Mouse (Mus musculus) liver, postnatal 0 days (tissue): ENCODE results near the gene Ccdc110. TPM values are rescaled to one million over a fixed set of nuclear protein-coding genes. Genes with fewer than 3 reads are reported as not detected.

Source experiments
- ATAC-seq: fragments of 200-750 bp; cut with Nextera tagmentation; 2 replicates; pipeline ENCODE4 v1.8.0; 2017; ENCODE audit warnings: mild to moderate bottlenecking, moderate library complexity
- DNase-seq: peaks from one replicate; pipeline ENCODE4 v3.0.0-alpha.2; 2016
- H3K27ac ChIP-seq: fragments of 300-500 bp; sonication (generic); 2 replicates; pipeline ENCODE4 v1.5.1; 2014; ENCODE audit warnings: antibody characterized with exemption, moderate library complexity, mild to moderate bottlenecking, low read depth
- H3K27me3 ChIP-seq: fragments of 300-500 bp; sonication (generic); 2 replicates; pipeline ENCODE4 v1.6.1; 2014; ENCODE audit warnings: low read length, control low read depth, mixed read lengths; ENCODE audit not compliant: insufficient read depth
- H3K36me3 ChIP-seq: fragments of 300-500 bp; sonication (generic); replicated peaks from 2 replicates; pipeline ENCODE4 v1.6.1; 2014; ENCODE audit warnings: mild to moderate bottlenecking, control low read depth, low read length, moderate library complexity, mixed read lengths; ENCODE audit not compliant: insufficient read depth
- H3K4me1 ChIP-seq: fragments of 300-500 bp; sonication (generic); 2 replicates; pipeline ENCODE4 v1.6.1; 2014; ENCODE audit warnings: antibody characterized with exemption, mild to moderate bottlenecking, control low read depth; ENCODE audit not compliant: insufficient read depth
- H3K4me2 ChIP-seq: fragments of 300-500 bp; sonication (generic); 2 replicates; pipeline ENCODE4 v1.6.1; 2014; ENCODE audit warnings: low read depth, mild to moderate bottlenecking, low read length, moderate library complexity, mixed read lengths
- H3K4me3 ChIP-seq: fragments of 300-500 bp; sonication (generic); 2 replicates; pipeline ENCODE4 v1.5.1; 2014; ENCODE audit warnings: low read depth, low read length
- H3K9ac ChIP-seq: fragments of 300-500 bp; sonication (generic); replicated peaks from 2 replicates; pipeline ENCODE4 v1.6.1; 2014; ENCODE audit warnings: mild to moderate bottlenecking, moderate library complexity
- H3K9me3 ChIP-seq: fragments of 300-500 bp; sonication (generic); 2 replicates; pipeline ENCODE4 v1.6.1; 2016; ENCODE audit warnings: mild to moderate bottlenecking, control low read depth, low read length, mixed read lengths
- CTCF ChIP-seq: sonication (generic); IDR thresholded peaks from 2 replicates; pipeline ENCODE4 v1.5.1; 2016; ENCODE audit warnings: antibody characterized with exemption, low read depth
- EP300 ChIP-seq: IDR thresholded peaks from 2 replicates; pipeline ENCODE4 v1.6.1; 2016; ENCODE audit warnings: antibody characterized with exemption, low read depth, mild to moderate bottlenecking
- WGBS: fragments of 180-500 bp; shearing (Covaris S2); extraction: QIAGEN DNeasy Blood & Tissue Kit; methylation state at CpG from one replicate; pipeline ENCODE4 v1.1.7; 2014; ENCODE audit not compliant: insufficient replicate concordance; 5-methylcytosine and 5-hydroxymethylcytosine counted together
- polyA plus RNA-seq: library from polyadenylated mRNA; unstranded; fragments of >200 nt; fragmentation: Nextera tagmentation; extraction: Ambion mirVana; gene quantifications from 2 replicates; pipeline ENCODE4 v1.2.1, GENCODE M21; 2015

Gene Ccdc110
- polyA plus RNA-seq, 1 experiment from 2014 or later = not detected

DNA sequence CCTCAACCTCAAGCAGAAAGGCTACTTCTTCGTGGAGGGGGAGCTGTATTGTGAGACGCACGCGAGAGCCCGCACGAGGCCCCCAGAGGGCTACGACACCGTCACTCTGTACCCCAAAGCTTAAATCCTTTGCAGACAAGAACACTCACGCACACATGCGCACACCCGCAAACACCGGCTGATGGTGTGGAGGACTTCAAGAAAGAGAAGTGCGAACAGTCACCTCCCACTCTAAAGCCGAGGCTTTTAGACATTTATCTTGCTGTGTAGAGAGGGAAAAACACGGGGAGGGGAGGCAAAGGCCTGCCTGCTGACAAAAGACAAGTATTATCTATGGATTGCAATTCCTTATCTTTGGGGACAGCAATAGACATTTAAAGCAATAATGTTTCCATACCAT lies 15.5 kb upstream of the Ccdc110 start:
- TF ChIP-seq EP300 = no peak
- no peak for TF ChIP-seq CTCF
- no peak for ATAC-seq
- Histone ChIP-seq H3K27me3 (no peaks in the 10 kb centered on the region), H3K4me3 (no peak overlapping the region), H3K36me3 (no peaks in the 10 kb centered on the region), H3K9ac (no peak overlapping the region), H3K4me1 (no peaks in the 10 kb centered on the region), H3K27ac (no peak overlapping the region), H3K4me2 (no peak overlapping the region), H3K9me3 (no peaks in the 10 kb centered on the region)
- 75% methylated on average over 15 of the region's 15 CpGs for WGBS
- DNase-seq = no peak

DNA sequence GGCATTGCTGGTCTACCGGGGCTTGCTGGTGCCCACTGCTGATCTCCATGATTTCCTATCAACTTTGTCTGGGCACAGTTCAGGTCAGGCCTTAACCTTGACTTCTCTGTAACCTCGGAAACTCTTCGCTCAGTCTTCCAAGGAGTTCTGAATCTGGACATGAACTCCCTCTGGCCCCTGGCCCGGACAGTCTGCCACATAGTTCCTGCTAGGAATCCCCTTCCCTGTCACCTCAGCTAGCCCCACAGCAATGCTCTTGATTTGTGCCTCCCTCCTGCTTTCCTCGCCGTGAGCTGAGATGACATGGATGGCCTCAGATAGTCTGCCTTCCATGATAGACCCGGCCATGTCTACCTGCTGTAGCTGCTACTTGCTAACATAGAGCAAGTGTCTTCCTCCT lies 14.0 kb upstream of the Ccdc110 start:
- Histone ChIP-seq H3K36me3 (no peaks in the 10 kb centered on the region), H3K4me1 (no peaks in the 10 kb centered on the region), H3K27ac (no peak overlapping the region), H3K9me3 (no peaks in the 10 kb centered on the region), H3K9ac (no peak overlapping the region), H3K4me2 (no peak overlapping the region), H3K4me3 (no peak overlapping the region), H3K27me3 (no peaks in the 10 kb centered on the region)
- ATAC-seq = no peak
- no peak for TF ChIP-seq EP300
- TF ChIP-seq CTCF = no peak
- 84% methylated on average over 7 of the region's 7 CpGs for WGBS
- no peak for DNase-seq

DNA sequence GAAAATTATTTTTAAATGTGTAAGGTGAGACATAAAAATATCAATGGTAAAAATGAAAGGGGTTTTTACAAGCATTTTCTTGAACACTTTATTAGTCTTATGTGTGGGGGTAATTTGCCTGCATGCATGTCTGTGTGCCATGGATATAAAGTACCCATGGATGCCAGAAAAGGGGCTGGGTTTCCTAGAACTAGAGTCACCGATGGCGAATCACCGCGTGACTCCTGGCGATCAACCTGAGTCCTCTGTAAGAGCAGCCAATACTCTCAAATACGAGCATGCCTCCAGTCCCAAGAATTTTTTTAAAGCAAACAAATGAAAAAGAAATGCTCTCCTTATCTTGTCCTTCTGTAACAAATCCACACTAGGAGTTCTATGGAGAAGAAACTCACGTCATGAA lies 12.3 kb upstream of the Ccdc110 start:
- H3K9me3 ChIP-seq = no peaks in the 10 kb centered on the region
- H3K27ac ChIP-seq = no peak overlapping the region
- no peak overlapping the region for H3K4me2 ChIP-seq
- no peaks in the 10 kb centered on the region for H3K4me1 ChIP-seq
- no peaks in the 10 kb centered on the region for H3K27me3 ChIP-seq
- WGBS = 86% methylated on average over 7 of the region's 7 CpGs
- ATAC-seq (no peak), DNase-seq (no peak)
- TF ChIP-seq CTCF (no peak), EP300 (no peak)
- H3K36me3 ChIP-seq = no peaks in the 10 kb centered on the region
- no peak overlapping the region for H3K9ac ChIP-seq
- no peak overlapping the region for H3K4me3 ChIP-seq

DNA sequence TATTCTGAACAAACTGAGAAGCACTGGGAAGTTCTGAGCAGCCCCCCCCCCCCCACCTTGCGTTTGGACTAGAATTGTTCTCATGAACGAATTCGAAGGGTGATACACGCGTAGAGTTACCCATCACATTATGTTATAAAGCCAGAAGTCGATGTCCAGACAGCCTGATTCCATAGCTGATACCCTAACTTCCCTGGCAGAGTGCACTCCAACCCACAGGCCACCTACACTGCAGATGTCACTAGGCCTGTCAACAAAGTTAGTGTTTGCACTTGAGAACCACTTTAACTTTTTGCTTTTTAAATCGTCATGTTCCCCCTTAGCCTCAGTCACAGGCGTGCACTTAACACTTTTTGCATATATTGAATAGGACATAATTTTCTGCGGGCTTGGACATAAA lies 2.6 kb downstream of the Ccdc110 start:
- H3K27ac ChIP-seq = no peak overlapping the region
- ATAC-seq (no peak), DNase-seq (no peak)
- no peak overlapping the region for H3K4me2 ChIP-seq
- TF ChIP-seq CTCF (no peak), EP300 (no peak)
- H3K9me3 ChIP-seq = no peaks in the 10 kb centered on the region
- no peak overlapping the region for H3K9ac ChIP-seq
- no peaks in the 10 kb centered on the region for H3K36me3 ChIP-seq
- WGBS = 81% methylated on average over 9 of the region's 9 CpGs
- H3K27me3 ChIP-seq = peaks cover 3% of the 10 kb centered on the region; the same call in 1 of the 2 replicates
- no peak overlapping the region for H3K4me3 ChIP-seq
- no peaks in the 10 kb centered on the region for H3K4me1 ChIP-seq

DNA sequence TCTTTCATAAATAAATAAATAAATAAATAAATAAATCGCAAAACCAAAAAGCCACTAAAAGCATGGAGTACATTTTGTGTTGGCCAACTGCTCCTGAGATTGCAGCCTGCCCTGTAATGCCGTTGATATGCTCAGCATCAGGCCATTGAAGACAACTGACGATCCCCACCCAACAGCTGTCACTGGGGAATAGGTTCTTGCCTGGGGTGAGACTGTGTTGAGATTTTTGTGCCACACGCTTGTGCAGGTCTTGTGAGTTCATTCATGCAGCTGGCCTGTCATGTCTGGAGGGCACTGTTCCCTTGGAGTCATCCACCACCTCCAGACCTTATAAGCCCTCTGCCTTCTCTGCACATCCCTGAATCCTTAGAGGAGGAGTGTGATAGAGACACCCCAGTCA lies 11.9 kb downstream of the Ccdc110 start:
- DNase-seq (no peak), ATAC-seq (no peak)
- 80% methylated on average over 4 of the region's 4 CpGs for WGBS

DNA sequence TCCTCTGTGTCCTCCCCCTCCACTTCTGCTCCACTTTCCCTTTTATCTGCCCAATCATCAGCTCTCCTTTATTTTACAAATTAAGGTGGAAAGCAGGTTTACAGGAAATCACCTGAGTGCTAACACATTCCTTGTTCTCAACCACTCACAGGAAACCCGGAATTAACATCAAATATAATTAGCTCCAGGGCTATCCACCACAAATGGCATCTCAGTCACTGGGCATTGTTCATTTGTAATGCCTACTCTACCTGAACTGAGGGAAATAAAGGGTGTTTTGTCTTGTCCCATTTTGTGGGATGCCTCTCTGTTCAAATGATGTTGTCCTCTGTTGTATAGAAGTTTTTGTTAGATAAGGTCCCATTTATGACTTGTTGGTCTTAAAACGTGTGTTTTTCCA lies 16.2 kb downstream of the Ccdc110 start:
- Histone ChIP-seq H3K4me2 (no peak overlapping the region), H3K9me3 (no peaks in the 10 kb centered on the region), H3K36me3 (no peaks in the 10 kb centered on the region), H3K27ac (no peak overlapping the region), H3K27me3 (no peaks in the 10 kb centered on the region), H3K9ac (no peak overlapping the region), H3K4me1 (no peaks in the 10 kb centered on the region), H3K4me3 (no peak overlapping the region)
- no peak for TF ChIP-seq CTCF
- TF ChIP-seq EP300 = no peak
- ATAC-seq (no peak), DNase-seq (no peak)
- 65% methylated on average over 2 of the region's 2 CpGs for WGBS

More for the DNA sequence above, 11.9 kb downstream of the Ccdc110 start:
- Histone ChIP-seq H3K36me3 (no peaks in the 10 kb centered on the region), H3K9me3 (no peaks in the 10 kb centered on the region), H3K4me1 (no peaks in the 10 kb centered on the region), H3K4me3 (no peak overlapping the region), H3K27ac (no peak overlapping the region), H3K4me2 (no peak overlapping the region), H3K27me3 (no peaks in the 10 kb centered on the region), H3K9ac (no peak overlapping the region)
- TF ChIP-seq EP300 (no peak), CTCF (no peak)

DNA sequence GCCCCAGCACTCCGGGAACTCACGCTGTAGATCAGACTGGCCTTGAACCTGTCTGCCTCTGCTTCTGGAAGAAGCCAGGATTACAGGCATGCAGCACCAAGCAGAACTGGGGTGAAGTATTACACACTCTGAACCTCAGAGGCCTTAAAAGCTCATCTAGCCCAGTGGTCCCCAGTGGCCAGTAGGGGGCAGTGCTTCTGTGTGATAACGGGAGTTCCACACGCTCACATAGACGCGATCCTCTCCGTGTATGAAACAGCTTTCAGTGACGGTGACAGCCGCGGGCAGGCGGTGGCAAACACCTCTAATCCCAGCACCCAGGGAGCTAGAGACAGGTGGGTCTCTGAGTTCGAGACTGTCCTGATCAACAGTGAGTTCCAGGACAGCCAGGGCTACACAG lies 36.5 kb downstream of the Ccdc110 start:
- Histone ChIP-seq H3K9ac (no peak overlapping the region), H3K4me3 (no peak overlapping the region), H3K27me3 (no peaks in the 10 kb centered on the region), H3K4me2 (no peak overlapping the region), H3K36me3 (no peaks in the 10 kb centered on the region), H3K4me1 (peaks cover 3% of the 10 kb centered on the region; the same call in 1 of the 2 replicates), H3K27ac (no peak overlapping the region), H3K9me3 (no peaks in the 10 kb centered on the region)
- TF ChIP-seq EP300 = no peak
- TF ChIP-seq CTCF = peak; percentile 40
- WGBS = 92% methylated on average over 12 of the region's 12 CpGs
- DNase-seq (no peak), ATAC-seq (no peak)
